Mouse (Mus musculus): Measurements from ENCODE around the gene Tas1r3. TPM values are rescaled to one million over a fixed set of nuclear protein-coding genes. Genes with fewer than 3 reads are reported as not detected.

Tas1r3 gene
- polyA plus RNA-seq, 1 experiment: 0.87 TPM

DNA sequence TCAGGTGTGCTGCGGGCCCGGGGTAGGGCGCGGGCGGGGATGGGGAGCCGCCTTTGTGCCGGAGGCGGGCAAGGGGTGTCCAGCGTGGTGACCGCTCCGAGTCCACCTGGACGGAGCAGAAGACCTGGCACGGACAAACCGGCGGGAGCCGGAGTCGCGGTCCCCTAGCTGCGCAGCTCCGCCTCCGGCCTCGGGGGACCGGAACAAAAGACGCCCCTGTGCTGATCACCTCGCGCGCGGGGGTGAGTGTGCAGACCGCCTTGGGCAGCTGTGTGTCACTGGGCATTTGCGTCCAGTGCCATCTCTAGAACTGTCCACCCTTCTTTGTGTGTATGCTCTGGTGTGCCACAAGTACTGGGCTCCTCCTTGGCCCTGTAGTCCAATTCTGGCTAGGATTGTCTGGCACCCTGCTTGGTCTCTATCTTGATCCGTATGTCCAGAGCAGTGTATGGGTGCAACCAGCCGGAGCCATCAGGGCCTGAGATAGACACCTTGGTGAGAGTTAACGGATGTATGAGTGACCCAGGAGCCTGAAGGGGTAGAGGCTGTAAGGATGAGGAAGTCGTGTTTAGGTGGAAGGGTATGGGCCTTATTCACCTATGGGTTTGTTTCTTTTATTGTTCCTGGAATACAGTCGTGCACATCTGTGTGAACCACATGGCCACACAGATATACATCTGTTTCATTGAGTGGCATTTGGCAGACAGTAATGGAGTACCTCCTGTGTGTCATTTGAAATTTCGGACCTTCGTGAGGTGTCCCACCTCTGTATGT lies 29.5 kb upstream of the Tas1r3 start:
- WGBS: 1% methylated on average over 37 of the region's 37 CpGs
- Histone ChIP-seq H3K27me3 (ENCODE audit: control insufficient read depth, insufficient read depth, low read length) (no peaks in the 10 kb centered on the region), H3K4me3 (replicated peaks; ENCODE audit: insufficient read depth, low read depth, low read length) (peak overlapping the region; percentile 83), H3K27ac (ENCODE audit: insufficient read depth, low read length) (peak overlapping the region; percentile 99), H3K4me1 (ENCODE audit: control insufficient read depth, insufficient read depth, low read length) (peaks cover 25% of the 10 kb centered on the region)
- no peak for DNase-seq
- TF ChIP-seq POLR2A (IDR thresholded peaks at IDR 0.05; ENCODE audit: borderline replicate concordance, insufficient read depth, low read length) (no peak), CTCF (IDR thresholded peaks at IDR 0.05; ENCODE audit: borderline replicate concordance, insufficient read depth, low read depth, low read length) (no peak)

DNA sequence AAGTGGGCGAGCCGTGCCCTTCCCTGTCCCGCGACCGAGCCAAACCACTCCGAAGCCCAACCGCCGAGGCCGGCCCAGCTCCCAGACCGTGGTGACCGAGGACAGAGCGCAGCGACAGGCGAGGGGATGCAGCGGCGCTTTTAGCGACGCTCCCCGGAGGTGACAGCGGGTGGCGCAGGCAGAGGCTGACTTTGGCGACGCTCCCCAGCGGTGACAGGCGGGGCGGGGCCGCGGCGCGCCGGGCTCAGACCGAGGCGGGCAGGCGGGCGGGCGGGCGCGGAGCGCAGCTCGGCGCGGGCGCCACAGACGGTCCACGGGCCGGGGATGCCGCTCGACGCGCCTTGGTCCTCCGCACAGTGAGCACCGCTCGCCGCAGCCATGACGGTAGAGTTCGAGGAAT lies 28.9 kb upstream of the Tas1r3 start:
- Histone ChIP-seq H3K27me3 (ENCODE audit: control insufficient read depth, insufficient read depth, low read length) (no peaks in the 10 kb centered on the region), H3K4me1 (ENCODE audit: control insufficient read depth, insufficient read depth, low read length) (peaks cover 25% of the 10 kb centered on the region), H3K4me3 (replicated peaks; ENCODE audit: insufficient read depth, low read depth, low read length) (peak overlapping the region; percentile 83), H3K27ac (ENCODE audit: insufficient read depth, low read length) (peak overlapping the region; percentile 99)
- TF ChIP-seq CTCF (IDR thresholded peaks at IDR 0.05; ENCODE audit: borderline replicate concordance, insufficient read depth, low read depth, low read length): no peak
- peak; percentile 68 for TF ChIP-seq POLR2A (IDR thresholded peaks at IDR 0.05; ENCODE audit: borderline replicate concordance, insufficient read depth, low read length)
- DNase-seq: peak; percentile 88 to 90
- under 1% methylated on average over 56 of the region's 56 CpGs for WGBS

DNA sequence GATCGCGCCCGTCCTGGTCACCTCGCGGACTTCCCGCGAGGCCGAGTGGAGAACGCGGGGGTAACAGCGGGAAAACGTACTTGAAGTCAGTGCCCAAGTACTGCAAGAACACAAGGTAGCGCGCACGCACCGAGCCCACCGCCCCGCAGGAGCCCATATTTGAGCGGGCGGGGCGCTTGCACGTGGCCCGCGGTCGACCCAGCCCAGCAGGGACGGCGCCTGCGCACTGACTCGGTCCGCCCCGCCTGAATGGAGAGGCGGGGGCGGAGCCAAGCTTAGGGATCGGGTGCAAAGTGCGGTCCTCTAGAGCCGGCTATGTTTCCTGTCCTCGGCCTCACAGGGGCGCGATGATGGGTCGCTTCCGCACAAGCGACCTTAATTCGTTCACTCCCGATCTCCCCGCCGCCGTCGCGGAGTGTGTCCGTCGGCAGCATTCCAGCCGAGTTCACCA lies 28.4 kb upstream of the Tas1r3 start, which contains the start of the genes Pusl1 and Acap3:
Pusl1 (minus strand) TSS at position 231 of the 451 bp plus-strand sequence.
Acap3 (plus strand) TSS at position 272 of the 451 bp plus-strand sequence.
- whole genome bisulfite sequencing: under 1% methylated on average over 51 of the region's 52 CpGs
- H3K27ac ChIP-seq (ENCODE audit: insufficient read depth, low read length): peak within 1 kb of the TSS; percentile 99
- peak within 1 kb of the TSS; percentile 83 for H3K4me3 ChIP-seq (replicated peaks; ENCODE audit: insufficient read depth, low read depth, low read length)
- peaks cover 25% of the 10 kb centered on the region for H3K4me1 ChIP-seq (ENCODE audit: control insufficient read depth, insufficient read depth, low read length)
- DNase-seq: peak; percentile 96 to 98
- H3K27me3 ChIP-seq (ENCODE audit: control insufficient read depth, insufficient read depth, low read length): no peaks in the 10 kb centered on the region
- TF ChIP-seq CTCF (IDR thresholded peaks at IDR 0.05; ENCODE audit: borderline replicate concordance, insufficient read depth, low read depth, low read length) (no peak), POLR2A (IDR thresholded peaks at IDR 0.05; ENCODE audit: borderline replicate concordance, insufficient read depth, low read length) (peak; percentile 38; the same call in 1 of the 2 replicates)

DNA sequence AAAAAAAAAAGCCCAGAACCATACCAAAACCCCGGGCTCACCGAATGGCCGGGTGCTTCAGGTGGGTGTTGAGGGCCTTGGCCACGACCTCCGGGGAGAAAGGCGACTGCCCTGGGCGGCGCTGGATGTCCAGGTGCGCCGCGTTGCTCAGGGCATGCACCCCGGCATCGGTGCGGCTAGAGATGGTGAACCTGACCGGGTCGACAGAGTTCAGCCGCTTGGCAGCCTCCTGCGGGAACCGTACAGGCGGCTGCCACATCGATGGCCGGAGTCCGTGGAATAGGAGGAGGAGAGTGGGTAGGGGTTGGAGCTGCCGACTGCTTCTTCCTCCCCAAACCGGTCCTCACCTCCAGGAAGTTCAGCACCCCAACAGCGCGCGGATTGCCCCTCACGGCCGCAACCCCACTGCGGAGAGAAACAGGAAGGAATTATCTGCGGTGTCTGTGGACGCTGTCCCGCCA lies 27.9 kb upstream of the Tas1r3 start:
- no peaks in the 10 kb centered on the region for H3K27me3 ChIP-seq (ENCODE audit: control insufficient read depth, insufficient read depth, low read length)
- H3K4me3 ChIP-seq (replicated peaks; ENCODE audit: insufficient read depth, low read depth, low read length): peak overlapping the region; percentile 83
- H3K4me1 ChIP-seq (ENCODE audit: control insufficient read depth, insufficient read depth, low read length): peaks cover 20% of the 10 kb centered on the region
- WGBS: 1% methylated on average over 34 of the region's 34 CpGs
- no peak overlapping the region for H3K27ac ChIP-seq (ENCODE audit: insufficient read depth, low read length)
- TF ChIP-seq POLR2A (IDR thresholded peaks at IDR 0.05; ENCODE audit: borderline replicate concordance, insufficient read depth, low read length): no peak
- TF ChIP-seq CTCF (IDR thresholded peaks at IDR 0.05; ENCODE audit: borderline replicate concordance, insufficient read depth, low read depth, low read length): no peak
- no peak for DNase-seq

DNA sequence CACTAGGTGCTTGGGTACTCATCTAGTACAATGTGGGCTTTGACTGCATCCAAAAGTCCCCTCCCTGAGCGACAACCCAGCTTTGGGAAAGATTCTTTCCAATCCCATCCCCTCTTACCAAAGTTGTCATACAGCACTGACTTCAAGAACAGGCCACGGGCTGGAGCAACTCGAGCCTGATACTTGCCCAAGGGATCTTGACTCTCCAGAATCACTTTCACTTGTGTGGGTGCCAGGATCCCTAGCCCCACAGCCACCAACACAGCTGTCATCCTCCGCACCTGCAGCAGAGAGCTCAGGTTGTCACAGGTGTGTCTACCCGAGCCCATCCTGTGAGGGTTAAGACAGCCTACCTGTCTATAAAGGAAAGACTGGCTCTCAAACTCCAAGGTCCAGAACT lies 26.2 kb upstream of the Tas1r3 start:
- WGBS: 74% methylated on average over 5 of the region's 5 CpGs
- no peak overlapping the region for H3K27ac ChIP-seq (ENCODE audit: insufficient read depth, low read length)
- peak in 1 of 2 experiments; percentile 9 for DNase-seq
- H3K27me3 ChIP-seq (ENCODE audit: control insufficient read depth, insufficient read depth, low read length): no peaks in the 10 kb centered on the region
- H3K4me1 ChIP-seq (ENCODE audit: control insufficient read depth, insufficient read depth, low read length): peaks cover 15% of the 10 kb centered on the region; the same call in 1 of the 2 replicates
- no peak overlapping the region for H3K4me3 ChIP-seq (replicated peaks; ENCODE audit: insufficient read depth, low read depth, low read length)
- TF ChIP-seq POLR2A (IDR thresholded peaks at IDR 0.05; ENCODE audit: borderline replicate concordance, insufficient read depth, low read length): no peak
- TF ChIP-seq CTCF (IDR thresholded peaks at IDR 0.05; ENCODE audit: borderline replicate concordance, insufficient read depth, low read depth, low read length): no peak

DNA sequence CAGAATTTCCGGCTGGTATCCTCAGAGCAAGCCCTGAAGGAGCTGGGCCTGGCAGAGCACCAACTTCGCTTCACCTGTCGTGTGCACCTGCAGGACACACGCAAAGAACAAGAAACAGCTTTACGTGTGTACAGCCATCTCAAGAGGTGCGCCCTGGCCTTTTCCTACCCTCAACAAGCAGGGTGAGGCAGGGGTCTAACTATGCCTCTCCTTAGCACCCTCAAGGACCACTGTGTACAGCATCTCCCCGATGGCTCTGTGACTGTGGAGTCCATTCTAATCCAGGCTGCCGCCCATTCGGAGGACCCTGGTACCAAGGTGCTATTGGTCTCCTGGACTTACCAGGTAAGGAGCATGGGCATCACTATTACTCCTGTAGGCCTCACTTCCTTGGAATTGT lies 25.0 kb upstream of the Tas1r3 start:
- 91% methylated on average over 9 of the region's 9 CpGs for WGBS
- Histone ChIP-seq H3K27me3 (ENCODE audit: control insufficient read depth, insufficient read depth, low read length) (no peaks in the 10 kb centered on the region), H3K27ac (ENCODE audit: insufficient read depth, low read length) (no peak overlapping the region), H3K4me1 (ENCODE audit: control insufficient read depth, insufficient read depth, low read length) (peaks cover 5% of the 10 kb centered on the region; the same call in 1 of the 2 replicates), H3K4me3 (replicated peaks; ENCODE audit: insufficient read depth, low read depth, low read length) (no peak overlapping the region)
- DNase-seq: peak in 1 of 2 experiments; percentile 12
- TF ChIP-seq CTCF (IDR thresholded peaks at IDR 0.05; ENCODE audit: borderline replicate concordance, insufficient read depth, low read depth, low read length) (no peak), POLR2A (IDR thresholded peaks at IDR 0.05; ENCODE audit: borderline replicate concordance, insufficient read depth, low read length) (no peak)

DNA sequence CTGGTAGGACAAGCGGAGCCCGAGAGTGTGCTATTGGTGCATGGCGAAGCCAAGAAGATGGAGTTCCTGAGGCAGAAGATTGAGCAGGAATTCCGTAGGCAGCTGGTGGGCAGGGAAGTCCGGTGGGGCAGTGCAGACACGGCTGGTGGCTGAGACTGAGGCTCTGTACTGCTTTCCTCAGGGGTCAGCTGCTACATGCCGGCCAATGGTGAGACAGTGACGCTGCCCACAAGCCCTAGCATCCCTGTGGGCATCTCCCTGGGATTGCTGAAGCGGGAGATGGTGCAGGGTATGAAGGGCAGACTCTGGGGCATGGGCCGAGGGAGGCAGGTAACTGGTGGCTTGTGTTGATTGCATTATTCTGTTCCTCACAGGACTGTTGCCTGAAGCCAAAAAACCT lies 24.5 kb upstream of the Tas1r3 start:
- 64% methylated on average over 10 of the region's 10 CpGs for WGBS
- Histone ChIP-seq H3K27ac (ENCODE audit: insufficient read depth, low read length) (no peak overlapping the region), H3K4me1 (ENCODE audit: control insufficient read depth, insufficient read depth, low read length) (peaks cover 4% of the 10 kb centered on the region; the same call in 1 of the 2 replicates), H3K27me3 (ENCODE audit: control insufficient read depth, insufficient read depth, low read length) (no peaks in the 10 kb centered on the region), H3K4me3 (replicated peaks; ENCODE audit: insufficient read depth, low read depth, low read length) (no peak overlapping the region)
- peak in 1 of 2 experiments; percentile 10 for DNase-seq
- TF ChIP-seq POLR2A (IDR thresholded peaks at IDR 0.05; ENCODE audit: borderline replicate concordance, insufficient read depth, low read length): no peak

DNA sequence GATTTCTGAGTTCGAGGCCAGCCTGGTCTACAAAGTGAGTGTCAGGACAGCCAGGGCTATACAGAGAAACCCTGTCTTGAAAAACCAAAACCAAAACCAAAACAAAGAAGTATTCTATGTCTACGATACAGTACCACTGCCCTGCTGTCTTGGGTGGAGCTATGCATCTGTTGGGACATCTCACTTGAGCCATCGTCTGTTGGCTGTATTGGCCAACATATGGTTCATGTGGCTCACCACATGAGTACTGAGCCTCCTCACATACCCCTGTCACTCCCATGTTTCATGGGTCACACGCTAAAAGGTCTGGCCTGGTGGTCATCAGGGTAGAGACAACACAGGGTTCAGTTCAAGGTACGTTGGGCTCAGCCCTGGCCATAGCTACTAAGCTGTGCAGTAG lies 23.2 kb upstream of the Tas1r3 start:
- DNase-seq: peak in 1 of 2 experiments; percentile 4
- no peaks in the 10 kb centered on the region for H3K27me3 ChIP-seq (ENCODE audit: control insufficient read depth, insufficient read depth, low read length)
- no peak overlapping the region for H3K4me3 ChIP-seq (replicated peaks; ENCODE audit: insufficient read depth, low read depth, low read length)
- H3K27ac ChIP-seq (ENCODE audit: insufficient read depth, low read length): no peak overlapping the region
- TF ChIP-seq POLR2A (IDR thresholded peaks at IDR 0.05; ENCODE audit: borderline replicate concordance, insufficient read depth, low read length): no peak
- TF ChIP-seq CTCF (IDR thresholded peaks at IDR 0.05; ENCODE audit: borderline replicate concordance, insufficient read depth, low read depth, low read length): no peak
- 76% methylated on average over 5 of the region's 5 CpGs for WGBS
- H3K4me1 ChIP-seq (ENCODE audit: control insufficient read depth, insufficient read depth, low read length): peaks cover 4% of the 10 kb centered on the region; the same call in 1 of the 2 replicates

Data from cerebellum, adult 2 months (tissue).